Mouse (Mus musculus): Measurements from ENCODE around the gene Zfp280b. TPM values are rescaled to one million over a fixed set of nuclear protein-coding genes. Genes with fewer than 3 reads are reported as not detected.

Zfp280b gene
- total RNA-seq, 1 experiment = 31.6 TPM

- Histone ChIP-seq H3K9me3 (ENCODE audit: control insufficient read depth, insufficient read depth, low read depth, low read length) (peaks cover 2% of the 10 kb centered on the region; the same call in 1 of the 2 replicates), H3K9ac (ENCODE audit: insufficient read depth, low read depth, low read length, poor library complexity, severe bottlenecking) (no peak overlapping the region), H3K27ac (ENCODE audit: insufficient read depth, low read depth, low read length, poor library complexity, severe bottlenecking) (no peak overlapping the region), H3K4me1 (ENCODE audit: control insufficient read depth in 2 of 2, insufficient read depth in 2 of 2, low read length in 2 of 2, poor library complexity in 1 of 2) (no peaks in the 10 kb centered on the region), H3K4me3 (ENCODE audit: insufficient read depth in 1 of 2, low read depth in 1 of 2, low read length in 2 of 2, poor library complexity in 1 of 2, severe bottlenecking in 1 of 2) (no peak overlapping the region), H3K36me3 (ENCODE audit: control insufficient read depth, insufficient read depth, low read length, poor library complexity, severe bottlenecking) (no peaks in the 10 kb centered on the region)
- DNase-seq (ENCODE audit: low read depth, low spot score) = no peak
- TF ChIP-seq MAFK (IDR thresholded peaks at IDR 0.05; ENCODE audit: insufficient read depth, low read depth, low read length) (no peak), HCFC1 (IDR thresholded peaks at IDR 0.05; ENCODE audit: borderline replicate concordance, insufficient read depth, low read length) (no peak), ZNF384 (IDR thresholded peaks at IDR 0.05; ENCODE audit: low read depth, low read length) (no peak), ZC3H11A (IDR thresholded peaks at IDR 0.05; ENCODE audit: borderline replicate concordance, low read depth, low read length) (no peak), CHD2 (IDR thresholded peaks at IDR 0.05; ENCODE audit: low read depth, low read length) (no peak)
- in situ Hi-C loops (cut with MboI; ENCODE audit: low sequenced_read_pairs in 2 of 2, unreplicated experiment in 2 of 2) = no loop called here
Measured at GRCm38 (mm10) chr10:76016886-76017285, 15.6 kb upstream of the Zfp280b start.

DNA sequence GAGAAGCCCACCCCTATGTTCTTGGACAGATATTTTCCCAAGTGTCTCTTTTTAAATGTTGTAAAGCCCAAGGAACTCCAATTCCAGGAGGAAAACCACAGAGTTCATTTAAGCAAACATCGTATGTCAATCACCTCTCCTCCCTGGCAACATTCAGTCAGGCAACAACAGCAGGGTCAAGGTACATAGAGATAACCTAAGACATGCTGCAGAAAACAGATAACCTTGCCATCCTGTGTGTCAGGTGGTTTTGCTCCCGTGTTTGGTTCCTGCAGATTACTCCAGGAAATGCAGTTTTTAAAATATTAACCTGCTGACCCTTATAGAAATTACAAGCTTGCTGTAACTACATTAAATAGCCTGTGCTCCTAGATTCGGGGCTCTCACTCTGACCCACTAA lies 10.7 kb upstream of the Zfp280b start:
- peaks cover 2% of the 10 kb centered on the region; the same call in 1 of the 2 replicates for H3K9me3 ChIP-seq (ENCODE audit: control insufficient read depth, insufficient read depth, low read depth, low read length)
- no peak for TF ChIP-seq ZNF384 (IDR thresholded peaks at IDR 0.05; ENCODE audit: low read depth, low read length)
- no peak for TF ChIP-seq ZC3H11A (IDR thresholded peaks at IDR 0.05; ENCODE audit: borderline replicate concordance, low read depth, low read length)
- no peak for TF ChIP-seq MAFK (IDR thresholded peaks at IDR 0.05; ENCODE audit: insufficient read depth, low read depth, low read length)
- TF ChIP-seq CHD2 (IDR thresholded peaks at IDR 0.05; ENCODE audit: low read depth, low read length) = no peak
- no peak for TF ChIP-seq HCFC1 (IDR thresholded peaks at IDR 0.05; ENCODE audit: borderline replicate concordance, insufficient read depth, low read length)
- DNase-seq (ENCODE audit: low read depth, low spot score) = no peak
- no peak overlapping the region for H3K27ac ChIP-seq (ENCODE audit: insufficient read depth, low read depth, low read length, poor library complexity, severe bottlenecking)
- H3K9ac ChIP-seq (ENCODE audit: insufficient read depth, low read depth, low read length, poor library complexity, severe bottlenecking) = no peak overlapping the region
- no peaks in the 10 kb centered on the region for H3K36me3 ChIP-seq (ENCODE audit: control insufficient read depth, insufficient read depth, low read length, poor library complexity, severe bottlenecking)
- in situ Hi-C loops (cut with MboI; ENCODE audit: low sequenced_read_pairs in 2 of 2, unreplicated experiment in 2 of 2) = no loop called here
- H3K4me3 ChIP-seq (ENCODE audit: insufficient read depth in 1 of 2, low read depth in 1 of 2, low read length in 2 of 2, poor library complexity in 1 of 2, severe bottlenecking in 1 of 2) = no peak overlapping the region
- peaks cover 0 to 5% of the 10 kb centered on the region in 2 experiments; a peak in 1 of 4 replicates for H3K4me1 ChIP-seq (ENCODE audit: control insufficient read depth in 2 of 2, insufficient read depth in 2 of 2, low read length in 2 of 2, poor library complexity in 1 of 2)

- TF ChIP-seq ZNF384 (IDR thresholded peaks at IDR 0.05; ENCODE audit: low read depth, low read length) (no peak), HCFC1 (IDR thresholded peaks at IDR 0.05; ENCODE audit: borderline replicate concordance, insufficient read depth, low read length) (no peak), MAFK (IDR thresholded peaks at IDR 0.05; ENCODE audit: insufficient read depth, low read depth, low read length) (no peak), ZC3H11A (IDR thresholded peaks at IDR 0.05; ENCODE audit: borderline replicate concordance, low read depth, low read length) (no peak), CHD2 (IDR thresholded peaks at IDR 0.05; ENCODE audit: low read depth, low read length) (no peak)
Measured at GRCm38 (mm10) chr10:76023921-76024320, 8.5 kb upstream of the Zfp280b start.

GRCm38 (mm10) chr10:76025470-76026190 lies 6.8 kb upstream of the Zfp280b start:
- Histone ChIP-seq H3K36me3 (ENCODE audit: control insufficient read depth, insufficient read depth, low read length, poor library complexity, severe bottlenecking) (no peaks in the 10 kb centered on the region), H3K4me1 (ENCODE audit: control insufficient read depth in 2 of 2, insufficient read depth in 2 of 2, low read length in 2 of 2, poor library complexity in 1 of 2) (peaks cover 4 to 14% of the 10 kb centered on the region in 2 experiments; a peak in 3 of 4 replicates), H3K9ac (ENCODE audit: insufficient read depth, low read depth, low read length, poor library complexity, severe bottlenecking) (peak overlapping the region; percentile 71; the same call in 1 of the 2 replicates), H3K4me3 (ENCODE audit: insufficient read depth in 1 of 2, low read depth in 1 of 2, low read length in 2 of 2, poor library complexity in 1 of 2, severe bottlenecking in 1 of 2) (peak overlapping the region in 1 of 2 experiments; percentile 75; a peak in 1 of 4 replicates), H3K27ac (ENCODE audit: insufficient read depth, low read depth, low read length, poor library complexity, severe bottlenecking) (peak overlapping the region; percentile 98; the same call in 1 of the 2 replicates), H3K9me3 (ENCODE audit: control insufficient read depth, insufficient read depth, low read depth, low read length) (no peaks in the 10 kb centered on the region)
- in situ Hi-C loops (cut with MboI; ENCODE audit: low sequenced_read_pairs in 2 of 2, unreplicated experiment in 2 of 2) = no loop called here
- DNase-seq (ENCODE audit: low read depth, low spot score) = no peak
- TF ChIP-seq ZC3H11A (IDR thresholded peaks at IDR 0.05; ENCODE audit: borderline replicate concordance, low read depth, low read length) (no peak), ZNF384 (IDR thresholded peaks at IDR 0.05; ENCODE audit: low read depth, low read length) (0 out of 2 replicates have a peak, but pooled peaks have one; percentile 6)

More at GRCm38 (mm10) chr10:76023921-76024320, 8.5 kb upstream of the Zfp280b start:
- H3K36me3 ChIP-seq (ENCODE audit: control insufficient read depth, insufficient read depth, low read length, poor library complexity, severe bottlenecking) = no peaks in the 10 kb centered on the region
- H3K9me3 ChIP-seq (ENCODE audit: control insufficient read depth, insufficient read depth, low read depth, low read length) = no peaks in the 10 kb centered on the region
- DNase-seq (ENCODE audit: low read depth, low spot score) = no peak
- H3K4me1 ChIP-seq (ENCODE audit: control insufficient read depth in 2 of 2, insufficient read depth in 2 of 2, low read length in 2 of 2, poor library complexity in 1 of 2) = peaks cover 4 to 7% of the 10 kb centered on the region in 2 experiments; a peak in 2 of 4 replicates
- peak overlapping the region; percentile 51; the same call in 1 of the 2 replicates for H3K27ac ChIP-seq (ENCODE audit: insufficient read depth, low read depth, low read length, poor library complexity, severe bottlenecking)
- H3K4me3 ChIP-seq (ENCODE audit: insufficient read depth in 1 of 2, low read depth in 1 of 2, low read length in 2 of 2, poor library complexity in 1 of 2, severe bottlenecking in 1 of 2) = peak overlapping the region; percentile 18 to 53; a peak in 2 of 4 replicates
- H3K9ac ChIP-seq (ENCODE audit: insufficient read depth, low read depth, low read length, poor library complexity, severe bottlenecking) = peak overlapping the region; percentile 71; the same call in 1 of the 2 replicates
- in situ Hi-C loops (cut with MboI; ENCODE audit: low sequenced_read_pairs in 2 of 2, unreplicated experiment in 2 of 2) = no loop called here

Measured in ES-E14 (cell line).